Mouse (Mus musculus) hindbrain, embryonic 12.5 days (tissue): Measurements from ENCODE around the gene Akap6. TPM values are rescaled to one million over a fixed set of nuclear protein-coding genes. Genes with fewer than 3 reads are reported as not detected.

Experiments
- ATAC-seq: fragments of 200-750 bp; cut with Nextera tagmentation; 2 replicates; pipeline ENCODE4 v1.8.0; 2017; ENCODE audit warnings: moderate TSS enrichment; ENCODE audit not compliant: low FRiP score
- H3K27ac ChIP-seq: fragments of 300-500 bp; sonication (generic); 2 replicates; pipeline ENCODE4 v1.5.1; 2016; ENCODE audit warnings: mild to moderate bottlenecking
- H3K27me3 ChIP-seq: fragments of 300-500 bp; sonication (generic); 2 replicates; pipeline ENCODE4 v1.6.1; 2016; ENCODE audit warnings: mild to moderate bottlenecking
- H3K36me3 ChIP-seq: fragments of 300-500 bp; sonication (generic); 2 replicates; pipeline ENCODE4 v1.6.1; 2016; ENCODE audit warnings: mild to moderate bottlenecking
- H3K4me1 ChIP-seq: fragments of 300-500 bp; sonication (generic); 2 replicates; pipeline ENCODE4 v1.6.1; 2016
- H3K4me2 ChIP-seq: fragments of 300-500 bp; sonication (generic); replicated peaks from 2 replicates; pipeline ENCODE4 v1.6.1; 2016; ENCODE audit warnings: mild to moderate bottlenecking
- H3K4me3 ChIP-seq: fragments of 300-500 bp; sonication (generic); 2 replicates; pipeline ENCODE4 v1.5.1; 2016; ENCODE audit warnings: mild to moderate bottlenecking
- H3K9ac ChIP-seq: fragments of 300-500 bp; sonication (generic); 2 replicates; pipeline ENCODE4 v1.6.1; 2016; ENCODE audit warnings: mild to moderate bottlenecking, moderate library complexity
- H3K9me3 ChIP-seq: fragments of 300-500 bp; sonication (generic); replicated peaks from 2 replicates; pipeline ENCODE4 v1.6.1; 2016; ENCODE audit warnings: mild to moderate bottlenecking
- WGBS: fragments of 180-500 bp; shearing (Covaris S2); methylation state at CpG from one replicate; pipeline ENCODE4 v1.1.7; 2016; 5-methylcytosine and 5-hydroxymethylcytosine counted together
- polyA plus RNA-seq: library from polyadenylated mRNA; unstranded; fragments of >200 nt; fragmentation: Nextera tagmentation; extraction: Ambion mirVana; gene quantifications from 2 replicates; pipeline ENCODE4 v1.2.1, GENCODE M21; 2016

The Akap6 gene
- polyA plus RNA-seq, 1 experiment from 2014 or later, result 34.2 TPM

DNA sequence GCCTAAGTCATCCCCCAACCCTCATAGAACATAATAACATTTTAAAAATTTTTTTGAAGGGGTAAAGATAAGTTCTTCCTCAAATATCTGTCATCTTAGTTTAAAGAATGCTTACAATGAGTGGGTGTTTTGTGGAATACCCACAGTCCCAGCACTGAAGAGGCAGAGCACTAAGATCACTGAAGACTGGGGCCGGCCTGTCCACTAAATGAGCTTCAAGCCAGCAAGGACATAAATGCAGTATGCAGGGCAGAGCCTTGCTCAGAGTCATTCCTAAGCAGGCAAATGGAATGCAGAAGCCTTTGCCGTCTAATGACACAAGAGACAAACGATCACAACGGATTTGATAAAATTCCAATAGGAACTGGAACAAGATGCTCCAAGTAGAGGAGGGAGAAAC is 242.8 kb downstream of the Akap6 start:
- WGBS, result 86% methylated on average over 4 of the region's 4 CpGs
- Histone ChIP-seq H3K9ac (no peak overlapping the region), H3K27me3 (no peaks in the 10 kb centered on the region), H3K4me1 (peaks cover 8% of the 10 kb centered on the region; the same call in 1 of the 2 replicates), H3K9me3 (no peaks in the 10 kb centered on the region), H3K4me2 (no peak overlapping the region), H3K4me3 (no peak overlapping the region), H3K27ac (no peak overlapping the region), H3K36me3 (no peaks in the 10 kb centered on the region)
- ATAC-seq, result no peak

DNA sequence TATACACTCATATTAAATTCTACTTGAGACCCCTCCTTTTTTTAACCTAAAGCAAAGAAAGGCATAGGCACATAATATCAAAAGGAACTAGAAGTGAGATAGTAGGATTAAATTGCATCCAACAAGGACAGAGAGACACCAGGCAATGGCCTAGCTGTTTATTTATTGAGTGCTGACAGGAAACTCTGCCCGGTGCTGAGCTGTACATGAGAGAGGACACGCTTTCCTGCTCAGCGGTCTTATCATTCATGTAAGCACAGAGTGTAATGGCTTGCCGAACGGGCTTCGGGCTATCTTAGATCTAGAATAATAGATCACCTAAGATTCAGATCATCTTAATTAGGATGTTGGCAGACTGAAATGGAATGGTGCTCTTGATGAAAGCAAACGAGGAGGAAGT is 245.1 kb downstream of the Akap6 start:
- no peaks in the 10 kb centered on the region for H3K27me3 ChIP-seq
- peaks cover 7% of the 10 kb centered on the region; the same call in 1 of the 2 replicates for H3K4me1 ChIP-seq
- no peak for ATAC-seq
- no peak overlapping the region for H3K4me3 ChIP-seq
- no peaks in the 10 kb centered on the region for H3K9me3 ChIP-seq
- WGBS, result 75% methylated on average over 7 of the region's 7 CpGs
- no peak overlapping the region for H3K27ac ChIP-seq
- no peaks in the 10 kb centered on the region for H3K36me3 ChIP-seq
- H3K4me2 ChIP-seq, result no peak overlapping the region
- no peak overlapping the region for H3K9ac ChIP-seq

DNA sequence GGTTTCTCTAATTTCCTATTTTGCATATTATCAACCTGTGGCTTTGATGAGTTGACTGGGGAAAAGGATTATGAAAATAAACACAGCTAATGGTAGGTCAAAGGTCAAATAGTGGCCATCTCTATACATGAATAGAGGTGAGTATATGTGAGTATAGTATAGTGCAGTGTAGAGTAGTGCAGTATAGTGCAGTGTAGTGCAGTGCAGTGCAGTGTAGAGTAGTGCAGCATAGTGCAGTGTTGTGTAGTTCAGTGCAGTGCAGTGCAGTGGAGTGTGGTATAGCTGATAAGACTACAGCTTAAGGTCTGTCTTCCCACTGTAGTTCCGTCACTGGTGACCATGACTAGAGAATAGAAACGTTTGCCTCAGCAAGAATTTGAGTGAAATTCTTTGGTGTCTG is 245.8 kb downstream of the Akap6 start:
- 88% methylated on average over 2 of the region's 2 CpGs for WGBS
- ATAC-seq, result no peak
- H3K9me3 ChIP-seq, result no peaks in the 10 kb centered on the region

DNA sequence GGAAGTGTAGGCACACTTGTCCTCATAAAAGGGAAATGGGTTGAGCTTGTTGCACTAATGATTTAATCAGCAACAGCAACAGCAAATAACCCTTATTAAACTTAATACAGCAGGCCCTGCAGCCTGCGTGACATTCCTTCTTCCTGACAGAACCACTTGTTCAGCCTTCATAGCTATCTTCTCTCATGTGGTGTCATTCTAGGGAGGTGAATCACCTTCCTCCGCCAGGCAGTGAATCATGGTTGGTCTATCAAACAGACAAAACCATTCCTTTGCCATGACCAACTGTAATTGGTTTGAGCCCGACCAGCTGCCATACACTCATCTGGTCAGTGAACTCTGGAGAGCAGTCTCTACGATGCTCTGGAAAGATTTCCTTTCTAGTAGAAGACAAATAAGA is 251.5 kb downstream of the Akap6 start:
- H3K4me3 ChIP-seq, result no peak overlapping the region
- no peak overlapping the region for H3K4me2 ChIP-seq
- H3K36me3 ChIP-seq, result no peaks in the 10 kb centered on the region
- H3K4me1 ChIP-seq, result no peaks in the 10 kb centered on the region
- H3K27me3 ChIP-seq, result no peaks in the 10 kb centered on the region
- H3K27ac ChIP-seq, result no peak overlapping the region
- 82% methylated on average over 4 of the region's 4 CpGs for WGBS
- no peak for ATAC-seq
- H3K9ac ChIP-seq, result no peak overlapping the region
- H3K9me3 ChIP-seq, result no peaks in the 10 kb centered on the region

More for the DNA sequence above, 245.8 kb downstream of the Akap6 start:
- Histone ChIP-seq H3K4me3 (no peak overlapping the region), H3K9ac (no peak overlapping the region), H3K4me1 (0 out of 2 replicates have a peak, but pooled peaks cover 4% of the 10 kb centered on the region), H3K4me2 (no peak overlapping the region), H3K27ac (no peak overlapping the region), H3K27me3 (no peaks in the 10 kb centered on the region), H3K36me3 (no peaks in the 10 kb centered on the region)

DNA sequence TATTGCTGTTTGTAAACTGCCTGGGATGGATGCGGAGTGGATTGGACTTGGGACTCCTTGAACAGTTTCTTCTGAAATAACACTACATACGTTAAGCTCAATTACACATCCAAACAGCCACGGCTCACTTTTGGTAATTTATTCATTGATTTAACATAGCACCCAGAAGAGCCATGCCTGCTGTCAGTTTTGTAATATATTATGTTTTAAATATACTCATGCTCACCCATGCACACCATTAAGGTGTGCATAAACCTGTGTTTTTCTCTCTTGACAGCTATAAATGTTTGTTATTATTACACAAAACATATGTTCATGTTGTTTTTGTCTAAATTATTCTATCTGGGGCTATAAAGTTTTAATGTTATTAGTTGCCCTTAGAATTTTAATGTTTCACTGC is 258.4 kb downstream of the Akap6 start:
- Histone ChIP-seq H3K4me3 (no peak overlapping the region), H3K27me3 (no peaks in the 10 kb centered on the region), H3K9me3 (no peaks in the 10 kb centered on the region), H3K9ac (no peak overlapping the region), H3K36me3 (no peaks in the 10 kb centered on the region), H3K4me2 (no peak overlapping the region), H3K4me1 (no peaks in the 10 kb centered on the region), H3K27ac (no peak overlapping the region)
- 54% methylated on average over 3 of the region's 3 CpGs for WGBS
- no peak for ATAC-seq

DNA sequence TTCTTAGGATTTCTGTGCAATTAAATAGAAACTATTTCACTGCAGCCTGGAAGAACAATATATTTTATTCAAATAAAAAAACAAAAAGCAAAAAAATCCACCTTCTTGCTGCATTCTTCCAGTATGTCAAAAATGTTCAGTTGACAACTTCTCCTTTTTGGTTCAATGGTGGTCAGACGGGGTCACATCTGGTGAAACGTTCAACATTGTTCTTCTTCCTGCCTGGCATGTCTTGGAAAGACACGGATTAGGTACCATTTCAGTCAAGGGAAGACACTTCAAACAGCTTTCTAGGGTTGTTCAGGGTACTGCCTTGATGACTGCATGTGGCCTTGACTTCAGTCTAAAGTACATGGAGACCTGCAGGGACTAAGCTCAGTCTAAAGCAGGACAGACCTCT is 258.8 kb downstream of the Akap6 start:
- ATAC-seq, result no peak
- H3K9me3 ChIP-seq, result no peaks in the 10 kb centered on the region
- no peak overlapping the region for H3K4me3 ChIP-seq
- 48% methylated on average over 3 of the region's 3 CpGs for WGBS
- H3K27me3 ChIP-seq, result no peaks in the 10 kb centered on the region
- H3K4me2 ChIP-seq, result no peak overlapping the region
- no peaks in the 10 kb centered on the region for H3K4me1 ChIP-seq
- no peak overlapping the region for H3K9ac ChIP-seq
- no peaks in the 10 kb centered on the region for H3K36me3 ChIP-seq
- no peak overlapping the region for H3K27ac ChIP-seq

DNA sequence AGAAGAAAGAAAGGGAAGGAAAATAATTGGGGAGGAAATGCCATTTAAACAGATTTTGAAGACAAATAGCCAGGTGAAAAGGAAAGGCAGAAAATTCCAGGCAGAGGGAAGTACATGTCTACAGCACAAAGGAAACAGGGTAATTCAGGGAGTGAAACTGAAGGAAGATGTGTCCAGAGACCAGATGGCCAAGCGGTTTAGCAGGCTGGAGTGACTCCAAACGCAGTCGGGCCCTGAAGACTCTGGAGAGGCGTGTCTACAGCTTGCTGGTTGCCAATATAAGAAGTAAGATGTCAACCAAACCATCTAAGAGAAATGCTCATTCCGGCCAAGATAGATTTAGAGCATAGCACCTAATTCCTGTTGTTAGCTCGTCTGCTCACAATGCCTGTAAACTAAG is 292.6 kb downstream of the Akap6 start:
- no peaks in the 10 kb centered on the region for H3K27me3 ChIP-seq
- H3K27ac ChIP-seq, result no peak overlapping the region
- WGBS, result 85% methylated on average over 6 of the region's 6 CpGs
- no peak overlapping the region for H3K4me3 ChIP-seq
- ATAC-seq, result no peak
- H3K4me2 ChIP-seq, result no peak overlapping the region
- H3K9ac ChIP-seq, result no peak overlapping the region
- H3K4me1 ChIP-seq, result 0 out of 2 replicates have a peak, but pooled peaks cover 2% of the 10 kb centered on the region
- H3K36me3 ChIP-seq, result no peaks in the 10 kb centered on the region
- H3K9me3 ChIP-seq, result no peaks in the 10 kb centered on the region

DNA sequence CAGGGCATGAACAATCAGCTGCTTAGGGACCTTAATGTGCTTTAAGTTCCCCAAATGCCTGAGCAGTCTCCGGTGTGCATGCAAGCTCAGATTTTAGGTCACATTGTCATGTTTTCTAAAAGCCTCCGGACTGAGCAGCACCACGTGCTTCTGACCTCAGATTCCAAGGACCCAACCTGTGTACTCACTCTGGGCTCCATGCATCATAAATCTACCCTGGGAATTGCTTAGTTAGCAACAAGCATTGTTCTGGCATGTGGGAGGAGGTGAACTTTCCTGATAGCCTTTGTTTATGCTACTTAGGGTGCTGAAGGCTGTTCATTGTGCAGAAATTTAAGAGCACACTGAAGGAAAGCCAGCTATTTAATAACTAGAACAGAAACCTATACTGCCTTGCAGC is 313.2 kb downstream of the Akap6 start:
- 0 out of 2 replicates have a peak, but pooled peaks cover 6% of the 10 kb centered on the region for H3K4me1 ChIP-seq
- H3K9ac ChIP-seq, result no peak overlapping the region
- H3K4me2 ChIP-seq, result no peak overlapping the region
- H3K36me3 ChIP-seq, result peaks cover 8% of the 10 kb centered on the region; the same call in 1 of the 2 replicates
- ATAC-seq, result no peak
- H3K27ac ChIP-seq, result no peak overlapping the region
- WGBS, result 21% methylated on average over 3 of the region's 3 CpGs
- no peaks in the 10 kb centered on the region for H3K27me3 ChIP-seq
- H3K9me3 ChIP-seq, result no peaks in the 10 kb centered on the region
- H3K4me3 ChIP-seq, result no peak overlapping the region

DNA sequence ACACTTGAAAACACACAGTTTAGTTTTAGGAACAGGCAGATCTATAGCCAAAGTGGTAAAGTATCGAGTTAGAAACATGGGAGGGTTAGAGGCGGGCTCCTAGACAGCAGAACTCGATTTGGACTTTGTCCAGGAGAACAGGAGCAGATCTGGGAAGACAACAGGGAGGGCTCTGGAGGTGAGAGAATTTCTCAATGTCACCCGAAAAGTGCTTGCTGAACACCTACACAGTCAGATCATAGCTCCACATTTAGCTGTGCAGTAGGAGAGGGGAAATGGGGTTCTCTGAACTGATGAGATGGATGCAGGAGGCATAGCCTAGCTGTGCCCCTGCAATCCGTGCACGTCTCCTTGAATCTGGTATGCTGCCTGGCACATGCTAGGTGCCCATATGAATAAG is 315.4 kb downstream of the Akap6 start:
- H3K4me2 ChIP-seq, result no peak overlapping the region
- H3K27ac ChIP-seq, result no peak overlapping the region
- no peaks in the 10 kb centered on the region for H3K27me3 ChIP-seq
- ATAC-seq, result no peak
- H3K9me3 ChIP-seq, result no peaks in the 10 kb centered on the region
- no peak overlapping the region for H3K4me3 ChIP-seq
- 92% methylated on average over 6 of the region's 6 CpGs for whole genome bisulfite sequencing
- H3K4me1 ChIP-seq, result 0 out of 2 replicates have a peak, but pooled peaks cover 6% of the 10 kb centered on the region
- peaks cover 8% of the 10 kb centered on the region; the same call in 1 of the 2 replicates for H3K36me3 ChIP-seq
- H3K9ac ChIP-seq, result no peak overlapping the region

DNA sequence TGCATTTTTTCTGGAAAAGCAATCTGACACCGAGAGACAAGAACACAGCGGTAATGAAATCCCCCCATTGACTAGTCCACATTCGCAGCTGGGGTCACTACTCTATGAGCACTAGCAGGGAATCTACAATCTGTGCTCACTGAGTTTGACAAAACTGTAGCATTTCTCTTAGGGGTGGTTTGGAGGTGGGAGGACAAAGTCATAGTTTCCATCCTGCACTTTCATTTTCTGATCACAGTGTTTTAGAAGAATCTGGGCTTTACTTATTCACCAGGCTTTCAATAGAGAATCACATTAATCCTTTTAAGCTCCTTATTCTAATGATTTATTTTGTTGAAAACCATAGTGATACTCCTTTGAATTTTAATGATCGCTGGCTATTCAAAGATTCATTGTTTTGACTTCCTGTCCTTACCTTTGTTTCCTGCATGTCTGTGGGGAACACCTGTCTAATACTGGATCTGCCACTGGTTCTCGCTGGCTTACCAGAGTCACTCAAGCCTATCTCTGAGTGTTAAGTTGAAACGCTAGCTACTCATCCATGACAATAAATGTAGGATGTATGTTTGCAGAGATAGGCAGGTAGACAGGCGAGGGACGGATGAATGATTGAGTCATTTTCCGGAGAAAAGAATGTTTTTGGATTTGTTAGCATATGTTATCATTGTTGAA is 325.5 kb downstream of the Akap6 start:
- no peaks in the 10 kb centered on the region for H3K36me3 ChIP-seq
- H3K4me1 ChIP-seq, result peaks cover 18% of the 10 kb centered on the region
- no peak overlapping the region for H3K27ac ChIP-seq
- H3K9me3 ChIP-seq, result no peaks in the 10 kb centered on the region
- H3K27me3 ChIP-seq, result no peaks in the 10 kb centered on the region
- WGBS, result 66% methylated on average over 9 of the region's 9 CpGs
- ATAC-seq, result no peak
- no peak overlapping the region for H3K9ac ChIP-seq
- no peak overlapping the region for H3K4me3 ChIP-seq
- H3K4me2 ChIP-seq, result no peak overlapping the region

DNA sequence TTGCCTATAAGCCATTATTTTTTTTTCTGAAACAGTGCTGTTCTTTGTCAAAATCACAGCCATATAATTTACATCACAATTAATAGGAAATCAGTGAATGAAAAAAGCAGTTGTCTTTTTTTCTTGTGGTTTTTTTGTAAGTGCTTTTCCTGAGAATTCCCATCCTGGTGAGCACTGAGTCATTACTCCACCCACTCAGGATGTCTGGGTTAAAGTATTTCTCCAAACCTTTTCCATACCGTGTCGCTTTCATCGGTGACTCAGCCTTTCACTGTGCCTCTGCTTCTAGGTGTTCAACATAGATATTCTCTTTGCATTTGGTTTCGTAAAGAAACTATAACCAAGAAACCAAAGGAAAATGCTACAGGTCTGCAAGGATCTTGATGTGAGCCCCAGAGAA is 328.1 kb downstream of the Akap6 start:
- no peak overlapping the region for H3K9ac ChIP-seq
- no peak for ATAC-seq
- H3K4me2 ChIP-seq, result no peak overlapping the region
- H3K27ac ChIP-seq, result no peak overlapping the region
- no peak overlapping the region for H3K4me3 ChIP-seq
- H3K36me3 ChIP-seq, result no peaks in the 10 kb centered on the region
- no peaks in the 10 kb centered on the region for H3K27me3 ChIP-seq
- H3K4me1 ChIP-seq, result peaks cover 22% of the 10 kb centered on the region
- no peaks in the 10 kb centered on the region for H3K9me3 ChIP-seq
- WGBS, result 81% methylated on average over 4 of the region's 4 CpGs

DNA sequence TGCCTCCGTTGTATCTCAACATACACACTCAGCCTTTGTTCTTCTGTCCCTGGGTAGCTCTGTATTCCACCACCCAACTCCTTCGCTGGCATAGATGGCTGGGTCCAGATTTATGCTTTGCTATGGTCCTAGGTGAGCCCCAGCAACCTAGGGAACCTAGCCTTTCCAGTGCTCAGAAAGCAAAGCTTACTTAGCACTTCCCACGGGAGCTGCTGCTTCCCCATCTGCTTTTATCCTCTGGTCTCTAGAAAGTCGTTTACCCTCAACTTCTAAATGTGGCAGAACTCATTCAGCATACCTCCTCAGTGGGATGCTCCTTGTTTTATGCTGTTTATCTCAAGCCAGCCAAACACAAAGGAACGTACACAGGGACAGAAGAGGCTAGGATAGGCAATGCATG is 329.7 kb downstream of the Akap6 start:
- H3K27me3 ChIP-seq, result no peaks in the 10 kb centered on the region
- 62% methylated on average over 5 of the region's 5 CpGs for WGBS
- no peak overlapping the region for H3K4me2 ChIP-seq
- H3K9ac ChIP-seq, result no peak overlapping the region
- H3K4me1 ChIP-seq, result peaks cover 31% of the 10 kb centered on the region
- no peaks in the 10 kb centered on the region for H3K9me3 ChIP-seq
- no peak overlapping the region for H3K27ac ChIP-seq
- no peak overlapping the region for H3K4me3 ChIP-seq
- no peaks in the 10 kb centered on the region for H3K36me3 ChIP-seq
- ATAC-seq, result no peak

DNA sequence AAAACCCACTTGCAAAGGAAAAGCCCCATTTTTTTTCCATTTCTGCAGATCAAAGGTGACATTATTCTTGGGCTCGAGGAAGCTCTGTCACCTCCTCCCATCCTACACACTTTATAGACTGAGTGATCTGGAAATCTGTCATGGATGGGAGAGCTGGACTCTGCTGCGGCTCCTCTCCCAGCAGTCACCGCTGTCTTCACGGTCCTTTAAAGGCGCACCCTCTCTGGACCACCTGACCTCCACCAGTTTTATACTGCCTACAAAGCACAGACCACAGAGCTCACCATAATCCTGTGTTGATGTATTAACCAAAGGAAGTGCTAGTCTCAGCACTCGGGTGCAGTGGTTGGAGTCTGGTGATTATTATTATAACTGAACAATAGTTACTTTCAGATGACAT is 330.7 kb downstream of the Akap6 start:
- WGBS, result 64% methylated on average over 6 of the region's 6 CpGs

More for the DNA sequence above, 330.7 kb downstream of the Akap6 start:
- Histone ChIP-seq H3K9me3 (no peaks in the 10 kb centered on the region), H3K36me3 (no peaks in the 10 kb centered on the region), H3K27ac (peak overlapping the region; percentile 1; the same call in 1 of the 2 replicates), H3K9ac (no peak overlapping the region), H3K4me1 (peaks cover 27% of the 10 kb centered on the region), H3K4me2 (no peak overlapping the region), H3K4me3 (no peak overlapping the region), H3K27me3 (no peaks in the 10 kb centered on the region)
- no peak for ATAC-seq
